Mouse (Mus musculus): ENCODE results near the gene Emb. TPM values are rescaled to one million over a fixed set of nuclear protein-coding genes. Genes with fewer than 3 reads are reported as not detected.

The Emb gene
- polyA plus RNA-seq, 1 experiment from 2014 or later: 23.3 TPM

DNA sequence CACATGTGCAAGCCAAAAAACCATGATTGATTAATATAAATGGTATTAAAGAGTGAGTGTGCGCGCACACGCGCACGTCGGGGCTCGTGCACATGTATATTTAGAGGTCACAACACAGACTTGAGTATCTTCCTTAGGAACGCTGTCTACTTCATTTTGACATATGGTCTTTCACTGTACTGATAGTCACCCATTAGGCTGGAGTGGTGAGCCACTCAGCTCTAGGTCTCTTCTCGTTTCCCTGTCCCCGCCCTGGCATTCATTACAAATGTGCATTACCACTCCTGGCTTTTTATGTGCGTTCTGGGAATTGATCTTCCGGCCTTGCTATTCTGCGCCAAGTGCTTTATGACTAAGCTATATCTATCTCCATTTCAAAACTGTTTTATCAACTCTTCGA lies 59.6 kb downstream of the Emb start:
- Histone ChIP-seq H3K9ac (no peak overlapping the region), H3K4me1 (no peaks in the 10 kb centered on the region), H3K4me2 (no peak overlapping the region), H3K36me3 (no peaks in the 10 kb centered on the region), H3K27ac (no peak overlapping the region), H3K27me3 (no peaks in the 10 kb centered on the region), H3K4me3 (no peak overlapping the region), H3K9me3 (no peaks in the 10 kb centered on the region)
- 87% methylated on average over 14 of the region's 14 CpGs for WGBS
- ATAC-seq (ENCODE audit: insufficient number of reproducible peaks, low FRiP score, low TSS enrichment, low read depth): no peak

DNA sequence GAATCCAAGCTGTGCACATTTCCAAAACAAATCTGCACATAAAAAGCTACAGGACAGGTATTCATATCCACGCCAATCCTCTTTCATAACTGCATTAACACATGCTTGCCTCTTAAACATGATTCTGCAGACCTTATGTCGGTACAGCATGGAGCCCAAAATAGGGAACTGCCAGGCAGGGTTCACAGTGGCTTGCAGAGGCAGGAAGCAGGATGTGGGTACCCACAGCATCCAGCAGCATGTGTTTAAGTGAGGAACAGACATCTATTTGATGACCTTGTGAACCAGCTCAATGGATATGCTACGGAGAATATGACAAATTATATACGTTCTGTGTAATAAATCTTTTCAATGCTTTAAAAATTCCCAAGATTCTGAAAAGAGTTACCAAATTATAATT lies 75.7 kb downstream of the Emb start:
- no peaks in the 10 kb centered on the region for H3K36me3 ChIP-seq
- 62% methylated on average over 4 of the region's 4 CpGs for WGBS
- H3K9ac ChIP-seq: no peak overlapping the region
- ATAC-seq (ENCODE audit: insufficient number of reproducible peaks, low FRiP score, low TSS enrichment, low read depth): no peak
- no peaks in the 10 kb centered on the region for H3K27me3 ChIP-seq
- H3K9me3 ChIP-seq: no peaks in the 10 kb centered on the region
- no peak overlapping the region for H3K4me3 ChIP-seq
- no peaks in the 10 kb centered on the region for H3K4me1 ChIP-seq
- H3K27ac ChIP-seq: no peak overlapping the region
- H3K4me2 ChIP-seq: no peak overlapping the region

DNA sequence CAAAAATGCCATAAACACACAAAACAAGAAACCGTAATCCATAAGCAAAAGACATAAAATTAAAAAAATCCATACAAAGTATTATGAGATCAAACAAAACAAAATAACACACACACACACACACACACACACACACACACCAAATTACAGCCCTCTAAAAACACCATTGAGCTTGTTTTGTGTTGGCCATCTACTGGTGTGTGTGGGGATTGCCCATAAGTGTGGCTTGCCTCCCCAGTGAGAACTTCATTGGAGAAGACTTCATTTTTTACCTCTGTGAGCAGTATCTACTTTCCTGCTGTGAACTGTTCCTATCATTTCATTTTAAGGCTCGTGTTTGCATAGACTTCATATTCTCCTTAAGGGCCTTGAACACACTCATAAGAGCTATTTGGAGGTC lies 78.6 kb downstream of the Emb start:
- no peak for ATAC-seq (ENCODE audit: insufficient number of reproducible peaks, low FRiP score, low TSS enrichment, low read depth)
- H3K27ac ChIP-seq: no peak overlapping the region
- H3K9me3 ChIP-seq: no peaks in the 10 kb centered on the region
- no peak overlapping the region for H3K4me2 ChIP-seq
- WGBS: 95% methylated on average over 2 of the region's 2 CpGs
- H3K36me3 ChIP-seq: no peaks in the 10 kb centered on the region
- H3K4me1 ChIP-seq: no peaks in the 10 kb centered on the region
- no peak overlapping the region for H3K4me3 ChIP-seq
- H3K9ac ChIP-seq: no peak overlapping the region
- H3K27me3 ChIP-seq: no peaks in the 10 kb centered on the region

DNA sequence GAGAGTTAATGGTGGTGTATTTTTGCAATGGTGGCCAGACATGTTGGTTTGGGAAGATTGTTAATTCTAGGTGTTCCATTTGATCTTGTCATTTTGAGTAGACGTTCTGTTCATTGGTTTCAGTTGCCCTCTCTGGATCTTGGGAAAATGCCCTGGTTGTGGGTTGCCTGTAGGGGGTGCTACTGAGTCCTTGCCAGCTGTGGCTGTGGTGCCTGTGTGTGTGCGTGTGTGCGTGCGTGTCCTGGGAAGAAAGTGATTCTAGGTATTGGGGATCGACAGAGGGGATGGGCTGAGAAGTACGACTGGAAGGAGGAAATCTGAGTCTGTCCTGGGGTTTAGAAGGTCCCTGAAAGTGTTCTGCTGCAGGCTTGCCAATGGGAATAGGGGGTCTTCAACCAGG lies 79.1 kb downstream of the Emb start:
- H3K27me3 ChIP-seq: no peaks in the 10 kb centered on the region
- no peaks in the 10 kb centered on the region for H3K36me3 ChIP-seq
- no peak overlapping the region for H3K9ac ChIP-seq
- no peak for ATAC-seq (ENCODE audit: insufficient number of reproducible peaks, low FRiP score, low TSS enrichment, low read depth)
- H3K4me2 ChIP-seq: no peak overlapping the region
- no peak overlapping the region for H3K4me3 ChIP-seq
- no peak overlapping the region for H3K27ac ChIP-seq
- WGBS: 86% methylated on average over 6 of the region's 6 CpGs
- no peaks in the 10 kb centered on the region for H3K9me3 ChIP-seq
- H3K4me1 ChIP-seq: no peaks in the 10 kb centered on the region

DNA sequence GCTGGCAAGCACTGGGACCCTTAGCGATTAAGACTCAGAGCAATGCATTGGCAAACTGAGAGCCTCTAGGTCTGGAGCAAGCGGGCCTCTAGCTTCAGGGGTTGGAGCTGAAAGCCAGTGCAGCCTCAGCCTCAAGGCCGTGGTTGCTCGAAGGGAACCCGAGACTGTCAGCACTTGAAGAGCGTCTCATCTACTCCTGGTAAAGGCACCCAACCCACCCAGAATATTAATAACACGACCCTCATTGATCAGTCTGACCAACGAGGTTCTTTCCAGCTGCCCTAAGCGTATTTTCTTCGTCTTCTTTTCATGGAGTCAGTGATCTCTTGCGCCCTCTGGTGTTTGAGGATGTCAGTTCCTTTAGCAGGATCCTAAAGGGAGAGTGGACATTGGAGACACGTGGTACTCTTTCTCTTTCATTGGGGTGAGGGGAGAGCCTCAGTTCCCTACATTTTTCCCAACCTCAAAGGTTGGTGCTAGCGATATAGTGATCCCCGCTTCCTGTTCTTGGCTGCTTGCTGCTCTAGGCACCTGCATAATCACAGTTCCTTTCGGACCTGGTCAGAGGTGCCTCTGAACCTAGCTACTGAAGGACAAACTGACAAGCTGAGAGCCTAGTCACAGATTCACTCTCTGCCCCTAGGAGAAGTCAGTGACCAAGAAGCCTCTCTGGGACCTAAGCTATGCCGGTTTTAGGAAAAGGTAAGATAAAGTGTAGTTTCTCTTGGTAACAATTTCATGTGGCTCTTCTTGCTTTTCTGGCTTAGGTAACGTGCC lies 81.3 kb downstream of the Emb start:
- H3K27me3 ChIP-seq: no peaks in the 10 kb centered on the region
- H3K36me3 ChIP-seq: no peaks in the 10 kb centered on the region
- no peak overlapping the region for H3K9ac ChIP-seq
- H3K27ac ChIP-seq: no peak overlapping the region
- peak overlapping the region; percentile 32 for H3K4me2 ChIP-seq
- H3K4me1 ChIP-seq: no peaks in the 10 kb centered on the region
- no peaks in the 10 kb centered on the region for H3K9me3 ChIP-seq
- 25% methylated on average over 17 of the region's 17 CpGs for WGBS
- H3K4me3 ChIP-seq: no peak overlapping the region
- peak; percentile 55; the same call in 1 of the 2 replicates for ATAC-seq (ENCODE audit: insufficient number of reproducible peaks, low FRiP score, low TSS enrichment, low read depth)

DNA sequence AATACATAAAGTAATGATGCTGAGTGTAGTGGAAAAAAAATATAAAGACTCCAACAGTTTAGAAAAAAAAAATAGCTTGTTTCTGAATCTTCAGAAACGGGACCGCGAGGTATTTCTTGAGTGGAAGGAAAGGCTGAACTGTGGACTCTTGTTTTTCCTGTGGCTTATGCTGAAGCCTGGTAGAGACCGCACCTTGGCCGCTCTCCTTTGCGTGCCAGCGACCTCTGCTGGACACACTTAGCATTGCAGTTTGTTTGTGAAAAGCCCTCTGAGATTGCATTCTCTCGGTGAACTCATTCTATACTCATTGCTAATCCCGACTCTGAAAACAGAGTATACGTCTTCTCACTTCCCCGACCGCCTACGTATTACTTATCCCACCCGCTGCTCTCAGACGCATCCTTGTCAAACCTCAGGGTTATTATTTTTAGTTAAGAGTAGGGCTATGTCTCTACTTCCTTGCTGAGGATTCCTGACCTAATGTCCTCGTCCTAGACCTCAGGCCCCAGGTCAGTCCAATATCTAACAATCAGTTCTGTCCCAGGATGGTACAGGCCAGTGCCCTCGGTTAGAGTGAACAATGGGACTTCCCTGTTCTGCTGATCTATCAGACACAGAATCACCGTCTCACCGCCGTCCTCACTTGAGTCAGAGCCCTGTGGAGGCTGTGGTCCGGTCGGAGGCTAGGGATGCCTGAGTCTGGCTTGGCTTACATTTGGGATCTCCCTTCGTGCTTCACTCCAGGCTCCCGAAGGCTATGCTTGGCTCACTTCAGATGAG lies 103.3 kb downstream of the Emb start:
- Histone ChIP-seq H3K4me2 (0 out of 2 replicates have a peak overlapping the region, but pooled peaks have one; percentile 20), H3K4me3 (no peak overlapping the region), H3K9me3 (no peaks in the 10 kb centered on the region), H3K4me1 (no peaks in the 10 kb centered on the region; the same call in 1 of the 2 replicates), H3K36me3 (no peaks in the 10 kb centered on the region), H3K27me3 (no peaks in the 10 kb centered on the region), H3K27ac (no peak overlapping the region), H3K9ac (no peak overlapping the region)
- no peak for ATAC-seq (ENCODE audit: insufficient number of reproducible peaks, low FRiP score, low TSS enrichment, low read depth)
- WGBS: 28% methylated on average over 24 of the region's 24 CpGs

Other genes starting within 250 kb of the Emb start
- gene Parp8, start 183.0 kb upstream of the Emb start, polyA plus RNA-seq (2015; fragmentation: Nextera tagmentation; extraction: Ambion mirVana): 15.6 and 17.0 TPM in 2 replicates
- gene Gm17509, start 12.5 kb downstream of the Emb start, polyA plus RNA-seq (2015; fragmentation: Nextera tagmentation; extraction: Ambion mirVana): 0.09 TPM in 1 of 2 replicates, not detected in the other